Mouse (Mus musculus) cerebellum, adult 2 months (tissue): Measurements from ENCODE around the gene Mapk1ip1.

ENCODE experiments used
- CTCF ChIP-seq: fragments of 200-500 bp; IDR thresholded peaks from 2 replicates; pipeline ENCODE4 v1.5.1; 2011; ENCODE audit warnings: low read depth, mild to moderate bottlenecking, control low read depth, low read length, moderate library complexity, borderline replicate concordance; ENCODE audit not compliant: insufficient read depth
- POLR2A ChIP-seq: fragments of 200-500 bp; IDR thresholded peaks from 2 replicates; pipeline ENCODE4 v1.6.1; 2011; ENCODE audit warnings: low read length, control low read depth, borderline replicate concordance; ENCODE audit not compliant: insufficient read depth

DNA sequence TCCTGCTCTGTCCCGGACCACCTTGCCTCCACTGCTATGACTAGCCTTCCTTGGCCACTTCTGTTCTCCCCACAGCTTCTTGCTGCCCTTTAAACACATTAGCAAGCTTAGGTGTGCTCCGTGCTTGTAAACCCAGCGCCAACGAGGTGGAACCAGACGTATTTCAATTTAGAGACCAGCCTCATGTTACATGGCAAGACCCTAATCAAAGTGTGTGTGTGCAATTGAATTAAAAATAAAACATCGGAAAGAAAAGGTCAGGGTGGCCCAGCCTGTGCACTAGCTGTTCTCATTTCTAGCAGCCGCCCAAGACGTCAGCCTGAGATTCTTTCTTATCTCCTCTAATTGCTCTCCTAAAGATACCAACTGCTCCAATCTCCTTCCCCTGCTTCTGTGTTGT lies 962 bp downstream of the Mapk1ip1 start:
- TF ChIP-seq CTCF (no peak), POLR2A (no peak)
